In the genomic region with DNA sequence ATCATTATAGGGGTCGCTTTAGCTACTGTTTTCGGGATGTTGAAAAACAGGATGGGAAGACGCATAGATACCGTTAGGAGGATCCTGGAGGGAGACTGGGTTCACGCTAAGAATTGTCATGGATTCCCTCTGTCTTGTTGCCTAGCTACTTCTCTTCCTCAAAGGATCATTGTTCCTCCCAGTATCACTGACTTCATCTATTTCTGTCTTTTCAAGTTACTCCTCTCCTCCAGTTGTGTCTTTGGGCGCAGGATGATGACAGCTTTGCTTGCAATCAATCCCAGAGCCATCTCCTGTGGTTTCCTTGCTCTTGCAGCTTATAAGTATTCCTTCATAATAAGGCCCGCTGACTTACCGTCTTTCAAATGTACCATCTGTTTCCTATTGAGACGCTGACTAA, we compare ENCODE assay signal across 15 mouse cellular contexts. TPM values are rescaled to one million over a fixed set of nuclear protein-coding genes. Genes with fewer than 3 reads are reported as not detected.
DNase-seq lines count a peak whose midpoint lies in the region; ATAC-seq and TF ChIP-seq lines count a peak whose summit lies in the region.
"Had no signal": no experiment of that assay in that cellular context is flagged by ENCODE, and none has a peak within 500 bp of the region (broad histone marks: within the 10 kb centered on the region; RNA-seq: fewer than 3 reads in every experiment).

No protein-coding gene starts in this region.

- peak; percentile 9 for DNase-seq in layer of hippocampus, adult 9-10 months (ENCODE audit: low spot score)
- DNase-seq in layer of hippocampus, adult 9-11 months: no peak
- peak; percentile 44 for DNase-seq in brain, embryonic 14.5 days (ENCODE audit: low read depth)
- DNase-seq in hindbrain, embryonic 14.5 days (ENCODE audit: low spot score): peak; percentile 42
- DNase-seq in lung, postnatal 14 days: no peak
- no peak for DNase-seq in stomach, postnatal 0 days (ENCODE audit: low spot score)
- DNase-seq: adrenal gland, postnatal 14 days; kidney, postnatal 14 days had no signal

- TF ChIP-seq CTCF in brain, embryonic 14.5 days (IDR thresholded peaks at IDR 0.05; ENCODE audit: borderline replicate concordance, extremely low read depth, insufficient read depth, insufficient read length): no peak
- TF ChIP-seq CTCF in stomach, postnatal 0 days (IDR thresholded peaks at IDR 0.05; ENCODE audit: low read depth): no peak

- peak overlapping the region; percentile 57 for H3K4me2 ChIP-seq in hindbrain, embryonic 14.5 days (replicated peaks)
- peak overlapping the region; percentile 55 for H3K4me2 ChIP-seq in neural tube, embryonic 13.5 days
- H3K4me2 ChIP-seq in stomach, postnatal 0 days (replicated peaks; ENCODE audit: low read depth): no peak overlapping the region

- H3K4me1 ChIP-seq in hindbrain, embryonic 14.5 days (replicated peaks; ENCODE audit: control insufficient read depth, insufficient read depth, low read length): 0 out of 2 replicates have a peak, but pooled peaks cover 5% of the 10 kb centered on the region
- H3K4me1 ChIP-seq in neural tube, embryonic 13.5 days (replicated peaks): peaks cover 11% of the 10 kb centered on the region
- no peaks in the 10 kb centered on the region for H3K4me1 ChIP-seq in stomach, postnatal 0 days (replicated peaks; ENCODE audit: control insufficient read depth, insufficient read depth)

- peak overlapping the region; percentile 31 for H3K4me3 ChIP-seq in hindbrain, embryonic 14.5 days (replicated peaks; ENCODE audit: low read length)
- H3K4me3 ChIP-seq in neural tube, embryonic 13.5 days: peak overlapping the region; percentile 29
- H3K4me3 ChIP-seq in stomach, postnatal 0 days (ENCODE audit: low read depth, low read length): no peak overlapping the region

- H3K36me3 ChIP-seq in hindbrain, embryonic 14.5 days (replicated peaks; ENCODE audit: control insufficient read depth, insufficient read depth): no peaks in the 10 kb centered on the region
- no peaks in the 10 kb centered on the region for H3K36me3 ChIP-seq in neural tube, embryonic 13.5 days
- no peaks in the 10 kb centered on the region for H3K36me3 ChIP-seq in stomach, postnatal 0 days (ENCODE audit: control insufficient read depth, insufficient read depth, low read length)

- ATAC-seq in hindbrain, embryonic 14.5 days (ENCODE audit: low FRiP score): peak; percentile 60
- peak; percentile 53; the same call in 1 of the 2 replicates for ATAC-seq in neural tube, embryonic 13.5 days (ENCODE audit: low read depth)
- no peak for ATAC-seq in stomach, postnatal 0 days (ENCODE audit: low FRiP score, low TSS enrichment)
- ATAC-seq: inflammation-experienced regulatory T-cells, adult 6 months had no signal

- peak overlapping the region; percentile 55 for H3K9ac ChIP-seq in hindbrain, embryonic 14.5 days
- 0 out of 2 replicates have a peak overlapping the region, but pooled peaks have one; percentile 47 for H3K9ac ChIP-seq in neural tube, embryonic 13.5 days
- H3K9ac ChIP-seq in stomach, postnatal 0 days (ENCODE audit: low read length): no peak overlapping the region

- no peaks in the 10 kb centered on the region for H3K27me3 ChIP-seq in hindbrain, embryonic 14.5 days (ENCODE audit: control insufficient read depth, insufficient read depth, low read length)
- H3K27me3 ChIP-seq in neural tube, embryonic 13.5 days: no peaks in the 10 kb centered on the region
- no peaks in the 10 kb centered on the region for H3K27me3 ChIP-seq in stomach, postnatal 0 days (ENCODE audit: control insufficient read depth, insufficient read depth, low read length)

- H3K27ac ChIP-seq in hindbrain, embryonic 14.5 days: no peak overlapping the region; the same call in 1 of the 2 replicates
- H3K27ac ChIP-seq in neural tube, embryonic 13.5 days (replicated peaks): peak overlapping the region; percentile 56; the same call in 1 of the 2 replicates
- no peak overlapping the region for H3K27ac ChIP-seq in stomach, postnatal 0 days (replicated peaks)

- H3K9me3 ChIP-seq in hindbrain, embryonic 14.5 days (ENCODE audit: control insufficient read depth, low read length): no peaks in the 10 kb centered on the region
- H3K9me3 ChIP-seq in neural tube, embryonic 13.5 days: no peaks in the 10 kb centered on the region
- no peaks in the 10 kb centered on the region for H3K9me3 ChIP-seq in stomach, postnatal 0 days (ENCODE audit: control insufficient read depth, low read length)

- TF ChIP-seq EP300 in stomach, postnatal 0 days (optimal IDR thresholded peaks at IDR 0.05): no peak

- 49% methylated on average over 9 of the region's 9 CpGs for WGBS in hindbrain, embryonic 14.5 days
- WGBS in neural tube, embryonic 13.5 days: 44% methylated on average over 9 of the region's 9 CpGs
- WGBS in stomach, postnatal 0 days: 90% methylated on average over 9 of the region's 9 CpGs

- no peak for TF ChIP-seq POLR2A in brain, embryonic 14.5 days (IDR thresholded peaks at IDR 0.05; ENCODE audit: borderline replicate concordance, extremely low read depth, insufficient read depth, insufficient read length, poor library complexity, severe bottlenecking)

RNA-seq across cellular contexts. Expression of a gene that starts 38.3 kb away (rescaled TPM):
- not detected in 2 replicates for polyA plus RNA-seq in brain, embryonic 14.5 days (2012; rRNA removed)
- not detected in 2 replicates for polyA plus RNA-seq in hindbrain, embryonic 14.5 days (2014; fragmentation: Nextera tagmentation; extraction: Ambion mirVana)
- not detected in 2 replicates for polyA plus RNA-seq in neural tube, embryonic 13.5 days (2015; fragmentation: Nextera tagmentation; extraction: Ambion mirVana)
- polyA plus RNA-seq in stomach, postnatal 0 days (2015; fragmentation: Nextera tagmentation; extraction: Ambion mirVana): not detected in 2 replicates
- polyA plus RNA-seq: C2C12; gonadal fat pad, adult 2 months; heart, embryonic 14.5 days; inflammation-experienced regulatory T-cells, adult 6 months; limb, embryonic 11.5 days; liver, embryonic 16.5 days had no signal

Comparison
In these comparisons a context has a peak if more than half of its experiments do, and no peak if none do; other contexts are left out.
1. DNase-seq: peak in layer of hippocampus, adult 9-10 months (single experiment), brain, embryonic 14.5 days (single experiment) and hindbrain, embryonic 14.5 days (single experiment); none in layer of hippocampus, adult 9-11 months (single experiment), lung, postnatal 14 days (single experiment) and stomach, postnatal 0 days (single experiment).